Mouse (Mus musculus): ENCODE measurements around the gene Eif2b4. TPM values are rescaled to one million over a fixed set of nuclear protein-coding genes. Genes with fewer than 3 reads are reported as not detected.

Gene Eif2b4
- polyA plus RNA-seq, 2 experiments: 49.3 to 67.5 TPM

DNA sequence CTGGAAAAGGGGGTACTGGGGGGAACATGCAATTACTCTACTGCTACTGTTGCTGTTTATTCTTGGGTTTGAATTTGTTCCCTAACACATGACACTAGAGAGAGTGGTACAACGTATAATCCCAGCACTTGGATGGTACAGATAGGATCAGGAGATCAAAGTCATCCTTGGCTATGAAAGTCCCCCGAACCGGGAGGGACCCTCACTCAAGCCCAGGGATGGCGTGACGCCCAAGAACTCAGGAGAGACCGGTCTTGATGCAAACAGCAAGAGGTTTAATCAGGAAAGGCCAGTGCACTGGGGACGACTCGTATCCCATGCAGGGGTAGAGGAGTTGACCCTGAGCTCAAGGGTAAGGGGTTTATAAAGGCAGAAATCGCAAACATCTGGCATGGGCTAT is 29.5 kb upstream of the Eif2b4 start:
- no peak overlapping the region for H3K4me2 ChIP-seq (replicated peaks; ENCODE audit: low read depth, low read length, severe bottlenecking)
- H3K4me3 ChIP-seq (replicated peaks; ENCODE audit: low read length): no peak overlapping the region
- no peak for ATAC-seq (ENCODE audit: low FRiP score, low read depth)
- 87% methylated on average over 9 of the region's 9 CpGs for WGBS
- no peaks in the 10 kb centered on the region for H3K9me3 ChIP-seq (ENCODE audit: control insufficient read depth, low read length)
- H3K36me3 ChIP-seq (ENCODE audit: control insufficient read depth, insufficient read depth, low read length): no peaks in the 10 kb centered on the region
- peaks cover 8% of the 10 kb centered on the region; the same call in 1 of the 2 replicates for H3K4me1 ChIP-seq (ENCODE audit: control insufficient read depth, insufficient read depth, low read length)
- H3K9ac ChIP-seq (ENCODE audit: low read depth, low read length, severe bottlenecking): no peak overlapping the region
- no peak for TF ChIP-seq POLR2A (IDR thresholded peaks at IDR 0.05; ENCODE audit: borderline replicate concordance, extremely low read depth, insufficient read depth, insufficient read length)
- DNase-seq (ENCODE audit: low spot score): no peak
- no peak overlapping the region for H3K27ac ChIP-seq (replicated peaks; ENCODE audit: low read depth, low read length)
- no peaks in the 10 kb centered on the region for H3K27me3 ChIP-seq (ENCODE audit: control insufficient read depth, insufficient read depth, low read length)

DNA sequence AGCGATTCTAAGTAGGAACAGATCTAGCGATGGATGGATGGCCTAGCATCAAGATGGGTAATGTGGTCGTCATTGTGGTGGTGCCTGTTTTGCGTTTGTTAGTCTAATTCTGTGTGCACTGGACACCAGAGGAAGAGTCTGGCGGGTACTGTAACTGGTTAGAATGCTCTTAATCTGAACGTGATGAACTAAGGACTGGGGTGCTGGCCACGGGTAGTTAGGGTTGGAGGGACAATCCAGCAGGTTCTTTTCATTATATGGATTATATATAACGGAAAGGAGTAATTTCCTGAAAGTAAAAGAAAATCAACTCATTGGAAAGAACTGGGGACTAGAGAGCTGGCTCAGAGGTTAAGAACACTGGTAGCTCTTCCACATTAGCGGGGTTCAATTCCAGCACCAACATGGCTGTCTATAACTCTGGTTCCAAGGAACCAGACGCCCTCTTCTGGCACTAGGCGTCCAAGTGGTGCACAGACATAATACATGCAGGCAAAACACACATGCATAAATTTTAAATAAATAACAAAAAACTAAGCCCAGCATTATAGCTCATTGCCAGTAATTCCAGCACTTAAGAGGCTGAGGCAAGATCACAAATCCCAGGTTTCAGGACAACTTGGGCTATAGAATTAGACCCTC is 28.2 kb upstream of the Eif2b4 start:
- no peak for ATAC-seq (ENCODE audit: low FRiP score, low read depth)
- H3K4me3 ChIP-seq (replicated peaks; ENCODE audit: low read length): peak overlapping the region; percentile 96
- H3K9me3 ChIP-seq (ENCODE audit: control insufficient read depth, low read length): no peaks in the 10 kb centered on the region
- H3K4me2 ChIP-seq (replicated peaks; ENCODE audit: low read depth, low read length, severe bottlenecking): peak overlapping the region; percentile 79
- peaks cover 8% of the 10 kb centered on the region; the same call in 1 of the 2 replicates for H3K4me1 ChIP-seq (ENCODE audit: control insufficient read depth, insufficient read depth, low read length)
- H3K27ac ChIP-seq (replicated peaks; ENCODE audit: low read depth, low read length): peak overlapping the region; percentile 89
- 14% methylated on average over 11 of the region's 11 CpGs for WGBS
- no peaks in the 10 kb centered on the region for H3K27me3 ChIP-seq (ENCODE audit: control insufficient read depth, insufficient read depth, low read length)
- H3K36me3 ChIP-seq (ENCODE audit: control insufficient read depth, insufficient read depth, low read length): 0 out of 2 replicates have a peak, but pooled peaks cover 2% of the 10 kb centered on the region
- peak overlapping the region; percentile 71 for H3K9ac ChIP-seq (ENCODE audit: low read depth, low read length, severe bottlenecking)
- peak; percentile 58 for DNase-seq (ENCODE audit: low spot score)
- TF ChIP-seq POLR2A (IDR thresholded peaks at IDR 0.05; ENCODE audit: borderline replicate concordance, extremely low read depth, insufficient read depth, insufficient read length): no peak

DNA sequence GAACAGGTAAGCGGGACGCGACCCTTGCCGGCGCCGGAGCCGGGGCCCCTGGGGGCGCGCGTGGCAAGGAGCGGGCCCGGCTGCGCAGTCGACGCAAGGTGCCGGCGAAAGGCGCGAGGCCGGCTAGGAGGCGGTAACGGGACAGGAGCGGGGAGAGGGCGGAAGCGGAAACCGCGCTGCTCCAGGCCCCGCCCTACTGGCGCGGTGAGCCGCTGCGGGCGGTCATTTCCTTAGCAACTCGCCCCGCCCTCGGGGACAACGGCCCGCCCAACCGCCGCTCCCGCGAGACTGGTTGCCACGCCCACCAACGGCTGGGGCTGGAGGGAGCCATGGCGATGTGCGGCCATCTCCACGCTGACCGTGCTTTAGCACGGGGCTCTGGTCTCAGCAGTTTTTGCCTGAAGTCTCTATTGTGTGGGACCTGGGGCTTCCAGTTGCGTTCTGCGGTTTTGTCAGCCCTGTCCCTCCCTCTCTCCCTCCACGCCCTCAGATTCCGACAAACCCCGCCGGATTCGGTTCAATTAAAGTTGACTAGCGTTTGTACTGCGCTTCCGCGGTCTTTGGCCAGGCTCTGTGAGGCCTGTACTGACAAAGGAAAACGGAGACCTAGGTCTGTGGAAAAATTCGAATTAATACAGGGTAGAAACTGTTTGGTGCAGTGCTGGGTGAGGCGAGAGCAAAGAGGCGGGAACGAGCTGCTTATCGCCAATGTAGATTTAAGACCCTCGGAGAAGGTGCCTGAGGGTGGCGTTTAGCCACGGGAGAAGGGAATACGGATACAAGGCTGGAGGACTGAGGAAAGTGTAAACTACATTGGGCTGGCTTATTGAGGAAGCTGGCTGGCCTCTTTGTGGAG is 27.4 kb upstream of the Eif2b4 start, which contains the start of gene Ppm1g:
Ppm1g (minus strand) TSS at position 240 of the 856 bp plus-strand sequence.
- H3K27me3 ChIP-seq (ENCODE audit: control insufficient read depth, insufficient read depth, low read length): no peaks in the 10 kb centered on the region
- peak within 1 kb of the TSS; percentile 89 for H3K27ac ChIP-seq (replicated peaks; ENCODE audit: low read depth, low read length)
- TF ChIP-seq POLR2A (IDR thresholded peaks at IDR 0.05; ENCODE audit: borderline replicate concordance, extremely low read depth, insufficient read depth, insufficient read length): peak; percentile 98; the same call in 1 of the 2 replicates
- peak within 1 kb of the TSS; percentile 79 for H3K4me2 ChIP-seq (replicated peaks; ENCODE audit: low read depth, low read length, severe bottlenecking)
- H3K9me3 ChIP-seq (ENCODE audit: control insufficient read depth, low read length): no peaks in the 10 kb centered on the region
- WGBS: under 1% methylated on average over 66 of the region's 70 CpGs
- H3K9ac ChIP-seq (ENCODE audit: low read depth, low read length, severe bottlenecking): peak within 1 kb of the TSS; percentile 71
- H3K4me3 ChIP-seq (replicated peaks; ENCODE audit: low read length): peak within 1 kb of the TSS; percentile 96
- H3K4me1 ChIP-seq (ENCODE audit: control insufficient read depth, insufficient read depth, low read length): peaks cover 8% of the 10 kb centered on the region; the same call in 1 of the 2 replicates
- H3K36me3 ChIP-seq (ENCODE audit: control insufficient read depth, insufficient read depth, low read length): 0 out of 2 replicates have a peak, but pooled peaks cover 2% of the 10 kb centered on the region
- DNase-seq (ENCODE audit: low spot score) (peak; percentile 98), ATAC-seq (ENCODE audit: low FRiP score, low read depth) (peak; percentile 95)

DNA sequence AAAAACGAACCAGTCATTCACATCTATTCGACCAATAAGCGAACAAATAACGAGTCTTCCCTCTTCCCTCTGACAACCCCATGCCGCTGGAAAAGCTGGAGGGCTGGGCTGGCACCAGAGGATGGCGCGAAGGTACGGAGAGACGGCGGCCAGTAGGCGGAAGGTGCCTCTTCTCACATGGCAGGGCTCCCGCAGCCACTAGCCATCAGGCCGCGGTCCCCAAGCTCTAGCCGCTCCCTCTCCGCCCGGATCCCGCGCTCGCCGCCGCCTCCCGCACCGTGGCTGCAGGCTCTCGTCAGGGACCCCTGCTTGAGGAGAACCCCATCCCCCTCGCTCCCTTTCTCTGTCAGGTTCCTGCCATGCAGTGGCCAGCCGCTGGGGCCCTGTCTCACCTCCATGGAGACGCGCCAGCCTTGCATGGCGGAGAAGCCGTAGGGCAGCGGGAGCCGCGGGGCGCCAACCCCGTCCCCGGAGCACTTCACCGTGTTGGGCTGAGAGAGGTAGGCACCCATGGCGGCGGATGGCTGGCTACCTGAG is 26.7 kb upstream of the Eif2b4 start:
- Histone ChIP-seq H3K4me1 (ENCODE audit: control insufficient read depth, insufficient read depth, low read length) (peaks cover 8% of the 10 kb centered on the region; the same call in 1 of the 2 replicates), H3K27me3 (ENCODE audit: control insufficient read depth, insufficient read depth, low read length) (no peaks in the 10 kb centered on the region), H3K27ac (replicated peaks; ENCODE audit: low read depth, low read length) (peak overlapping the region; percentile 89), H3K9ac (ENCODE audit: low read depth, low read length, severe bottlenecking) (peak overlapping the region; percentile 71), H3K4me2 (replicated peaks; ENCODE audit: low read depth, low read length, severe bottlenecking) (peak overlapping the region; percentile 79), H3K36me3 (ENCODE audit: control insufficient read depth, insufficient read depth, low read length) (0 out of 2 replicates have a peak, but pooled peaks cover 2% of the 10 kb centered on the region), H3K4me3 (replicated peaks; ENCODE audit: low read length) (peak overlapping the region; percentile 96), H3K9me3 (ENCODE audit: control insufficient read depth, low read length) (no peaks in the 10 kb centered on the region)
- ATAC-seq (ENCODE audit: low FRiP score, low read depth) (peak; percentile 36), DNase-seq (ENCODE audit: low spot score) (peak; percentile 22)
- no peak for TF ChIP-seq POLR2A (IDR thresholded peaks at IDR 0.05; ENCODE audit: borderline replicate concordance, extremely low read depth, insufficient read depth, insufficient read length)
- WGBS: under 1% methylated on average over 15 of the region's 40 CpGs

DNA sequence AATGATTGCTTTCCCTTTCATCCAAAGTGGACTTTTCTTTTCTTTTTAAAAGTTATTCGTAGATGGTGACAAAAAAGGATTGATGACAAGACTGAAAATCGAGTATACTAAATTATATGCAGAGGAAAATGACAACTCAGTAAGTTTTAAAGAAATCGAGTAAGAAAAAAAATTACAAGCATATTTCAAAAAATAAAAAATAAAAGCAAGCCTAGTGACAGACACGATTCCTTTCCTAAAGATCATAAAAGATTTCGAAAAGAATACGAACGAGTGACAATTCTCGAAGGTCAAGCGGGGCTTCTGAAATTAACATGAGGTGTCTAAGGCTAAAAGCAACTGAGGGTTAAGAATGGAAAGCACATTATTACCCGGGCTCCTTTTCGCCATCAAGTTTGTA is 26.2 kb upstream of the Eif2b4 start:
- peak overlapping the region; percentile 96 for H3K4me3 ChIP-seq (replicated peaks; ENCODE audit: low read length)
- peak overlapping the region; percentile 89 for H3K27ac ChIP-seq (replicated peaks; ENCODE audit: low read depth, low read length)
- H3K27me3 ChIP-seq (ENCODE audit: control insufficient read depth, insufficient read depth, low read length): no peaks in the 10 kb centered on the region
- ATAC-seq (ENCODE audit: low FRiP score, low read depth): no peak
- H3K9ac ChIP-seq (ENCODE audit: low read depth, low read length, severe bottlenecking): peak overlapping the region; percentile 71
- DNase-seq (ENCODE audit: low spot score): no peak
- TF ChIP-seq POLR2A (IDR thresholded peaks at IDR 0.05; ENCODE audit: borderline replicate concordance, extremely low read depth, insufficient read depth, insufficient read length): no peak
- H3K36me3 ChIP-seq (ENCODE audit: control insufficient read depth, insufficient read depth, low read length): 0 out of 2 replicates have a peak, but pooled peaks cover 2% of the 10 kb centered on the region
- WGBS: 2% methylated on average over 11 of the region's 11 CpGs
- peaks cover 8% of the 10 kb centered on the region; the same call in 1 of the 2 replicates for H3K4me1 ChIP-seq (ENCODE audit: control insufficient read depth, insufficient read depth, low read length)
- H3K9me3 ChIP-seq (ENCODE audit: control insufficient read depth, low read length): no peaks in the 10 kb centered on the region
- H3K4me2 ChIP-seq (replicated peaks; ENCODE audit: low read depth, low read length, severe bottlenecking): peak overlapping the region; percentile 79
